Mouse (Mus musculus) hindbrain, embryonic 10.5 days (tissue): ENCODE measurements around the gene E330017A01Rik. TPM values are rescaled to one million over a fixed set of nuclear protein-coding genes. Genes with fewer than 3 reads are reported as not detected.
"Not testable (repeated sequence)": the region's sequence is repeated elsewhere in the genome, so short reads cannot be mapped to it uniquely, and the experiment has no call there.

ENCODE experiments used
- DNase-seq: peaks from one replicate; pipeline ENCODE4 v3.0.0-alpha.2; 2017; ENCODE audit warnings: low spot score
- H3K27ac ChIP-seq: fragments of 300-500 bp; sonication (generic); 2 replicates; pipeline ENCODE4 v1.5.1; 2016; ENCODE audit warnings: mild to moderate bottlenecking, moderate library complexity
- H3K27me3 ChIP-seq: fragments of 300-500 bp; sonication (generic); 2 replicates; pipeline ENCODE4 v1.6.1; 2016; ENCODE audit warnings: mild to moderate bottlenecking; ENCODE audit not compliant: poor library complexity, insufficient read depth, severe bottlenecking
- H3K36me3 ChIP-seq: fragments of 300-500 bp; sonication (generic); 2 replicates; pipeline ENCODE4 v1.6.1; 2016; ENCODE audit warnings: mild to moderate bottlenecking, moderate library complexity
- H3K4me1 ChIP-seq: fragments of 300-500 bp; sonication (generic); replicated peaks from 2 replicates; pipeline ENCODE4 v1.6.1; 2016; ENCODE audit warnings: mild to moderate bottlenecking
- H3K4me3 ChIP-seq: fragments of 300-500 bp; sonication (generic); 2 replicates; pipeline ENCODE4 v1.5.1; 2016; ENCODE audit warnings: mild to moderate bottlenecking, moderate library complexity
- H3K9me3 ChIP-seq: fragments of 300-500 bp; sonication (generic); 2 replicates; pipeline ENCODE4 v1.6.1; 2016; ENCODE audit warnings: mild to moderate bottlenecking, moderate library complexity
- WGBS: fragments of 180-500 bp; shearing (Covaris S2); methylation state at CpG from one replicate; pipeline ENCODE4 v1.1.7; 2016; 5-methylcytosine and 5-hydroxymethylcytosine counted together
- polyA plus RNA-seq: library from polyadenylated mRNA; unstranded; fragments of >200 nt; fragmentation: Nextera tagmentation; extraction: Ambion mirVana; gene quantifications from 2 replicates; pipeline ENCODE4 v1.2.1, GENCODE M21; 2016

E330017A01Rik gene
- polyA plus RNA-seq, 1 experiment from 2014 or later, result not detected

DNA sequence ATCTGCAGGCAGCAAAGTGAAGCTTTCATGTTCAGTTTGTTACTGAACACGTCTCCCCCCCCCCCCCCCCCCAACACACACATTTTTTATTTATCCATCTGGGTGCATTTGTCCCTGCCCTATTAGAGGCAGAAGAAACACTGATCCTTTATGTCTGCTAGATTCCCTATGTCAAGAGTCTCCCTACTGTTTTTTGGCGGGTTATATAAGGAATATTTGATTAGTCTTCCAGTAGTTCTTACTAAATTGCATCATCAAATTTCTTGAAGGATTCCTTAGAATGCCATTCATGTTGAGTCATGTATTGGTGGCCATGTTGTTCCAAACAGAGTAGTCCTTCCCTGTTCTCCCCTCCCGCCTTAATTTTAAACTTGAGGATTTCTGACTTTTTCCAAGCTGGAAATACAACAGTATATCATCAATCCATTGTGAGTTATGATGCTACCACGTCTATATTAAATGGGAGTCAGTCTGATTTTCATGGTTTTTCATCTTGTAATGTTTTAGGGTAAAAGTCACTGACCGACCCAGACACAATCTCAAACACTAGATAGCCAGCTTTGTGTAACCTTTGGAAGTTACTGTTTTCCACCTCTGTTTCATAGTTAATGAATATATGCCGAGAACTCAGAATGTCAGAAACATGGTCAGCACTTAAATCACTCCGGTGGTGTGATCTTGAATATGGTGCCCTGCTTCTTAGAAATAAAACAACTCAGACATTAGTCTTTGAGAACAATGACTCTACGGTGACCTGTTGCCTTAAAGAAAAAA is 32.9 kb upstream of the E330017A01Rik start:
- Histone ChIP-seq H3K9me3 (no peaks in the 10 kb centered on the region), H3K27me3 (no peaks in the 10 kb centered on the region), H3K36me3 (peaks cover 32% of the 10 kb centered on the region), H3K4me3 (peak overlapping the region; percentile 94), H3K4me1 (peaks cover 13% of the 10 kb centered on the region; the same call in 1 of the 2 replicates), H3K27ac (peak overlapping the region; percentile 93; the same call in 1 of the 2 replicates)
- no peak for DNase-seq
- 74% methylated on average over 8 of the region's 8 CpGs for WGBS

GRCm38 (mm10) chr16:58670643-58671042 is 32.1 kb upstream of the E330017A01Rik start:
- DNase-seq, result no peak
- H3K4me1 ChIP-seq, result peaks cover 13% of the 10 kb centered on the region; the same call in 1 of the 2 replicates
- no peaks in the 10 kb centered on the region for H3K9me3 ChIP-seq
- peak overlapping the region; percentile 94 for H3K4me3 ChIP-seq
- H3K36me3 ChIP-seq, result peaks cover 25% of the 10 kb centered on the region
- peak overlapping the region; percentile 93 for H3K27ac ChIP-seq
- WGBS, result under 1% methylated on average over 25 of the region's 25 CpGs
- H3K27me3 ChIP-seq, result no peaks in the 10 kb centered on the region

DNA sequence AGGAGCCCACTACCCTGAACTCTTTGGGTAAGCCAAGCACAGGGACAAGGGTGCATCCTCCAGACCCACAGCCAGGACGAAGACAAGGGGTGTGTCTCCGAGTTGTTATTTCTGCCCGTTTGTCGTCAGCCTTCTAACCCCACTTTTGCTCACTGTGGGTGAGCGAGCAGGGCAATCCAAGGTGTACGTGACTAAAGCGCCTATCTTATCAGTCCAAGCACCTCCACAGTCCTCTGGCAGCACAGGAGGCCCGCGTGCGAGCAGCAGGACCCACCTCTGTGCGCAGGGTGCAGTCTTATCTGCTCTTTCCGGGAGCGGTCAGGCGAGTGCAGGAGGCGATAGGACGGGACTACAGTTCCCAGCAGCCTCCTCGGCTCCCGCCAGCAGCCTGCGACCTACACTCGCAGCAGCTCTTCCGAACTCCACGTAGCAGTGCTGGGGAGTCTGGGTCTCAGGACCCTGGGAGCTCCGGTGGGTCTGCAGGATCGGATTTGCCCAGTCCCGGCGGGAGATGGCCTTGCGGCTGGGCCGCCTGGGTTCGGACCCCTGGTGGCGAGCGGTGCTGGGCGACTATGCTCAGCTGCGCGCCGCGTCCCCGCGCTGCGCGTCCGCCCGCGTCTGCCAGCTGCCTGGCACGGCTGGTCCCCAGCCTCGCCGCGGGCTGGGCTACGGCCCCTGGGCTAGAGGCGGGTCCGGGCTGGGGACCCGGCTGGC is 31.5 kb upstream of the E330017A01Rik start, which contains the start of gene Cpox:
Gene Cpox (plus strand): TSS at position 376 of the 714 bp plus-strand sequence.
- peak within 1 kb of the TSS; percentile 94 for H3K4me3 ChIP-seq
- H3K27ac ChIP-seq, result peak within 1 kb of the TSS; percentile 93
- peak; percentile 84 for DNase-seq
- H3K27me3 ChIP-seq, result no peaks in the 10 kb centered on the region
- H3K4me1 ChIP-seq, result peaks cover 13% of the 10 kb centered on the region; the same call in 1 of the 2 replicates
- peaks cover 22% of the 10 kb centered on the region for H3K36me3 ChIP-seq
- no peaks in the 10 kb centered on the region for H3K9me3 ChIP-seq
- under 1% methylated on average over 51 of the region's 51 CpGs for WGBS

GRCm38 (mm10) chr16:58669264-58669663 is 30.7 kb upstream of the E330017A01Rik start:
- no peak for DNase-seq
- no peaks in the 10 kb centered on the region for H3K9me3 ChIP-seq
- H3K27ac ChIP-seq, result peak overlapping the region; percentile 93; the same call in 1 of the 2 replicates
- 68% methylated on average over 5 of the region's 5 CpGs for WGBS
- peaks cover 14% of the 10 kb centered on the region for H3K36me3 ChIP-seq
- no peaks in the 10 kb centered on the region for H3K27me3 ChIP-seq
- H3K4me3 ChIP-seq, result peak overlapping the region; percentile 94; the same call in 1 of the 2 replicates
- H3K4me1 ChIP-seq, result peaks cover 13% of the 10 kb centered on the region; the same call in 1 of the 2 replicates

GRCm38 (mm10) chr16:58668586-58668985 is 30.0 kb upstream of the E330017A01Rik start:
- Histone ChIP-seq H3K27ac (no peak overlapping the region), H3K4me3 (no peak overlapping the region), H3K27me3 (no peaks in the 10 kb centered on the region), H3K36me3 (peaks cover 7% of the 10 kb centered on the region), H3K4me1 (peaks cover 13% of the 10 kb centered on the region; the same call in 1 of the 2 replicates), H3K9me3 (no peaks in the 10 kb centered on the region)
- no peak for DNase-seq
- 89% methylated on average over 3 of the region's 3 CpGs for WGBS

- H3K4me3 ChIP-seq, H3K27ac ChIP-seq, H3K9me3 ChIP-seq, H3K36me3 ChIP-seq, DNase-seq, H3K27me3 ChIP-seq: not testable (repeated sequence)
- peaks cover 13% of the 10 kb centered on the region; the same call in 1 of the 2 replicates for H3K4me1 ChIP-seq
- WGBS, result 80% methylated on average over 3 of the region's 3 CpGs
These were observed 28.1 kb upstream of the E330017A01Rik start for GRCm38 (mm10) chr16:58666681-58667080.

DNA sequence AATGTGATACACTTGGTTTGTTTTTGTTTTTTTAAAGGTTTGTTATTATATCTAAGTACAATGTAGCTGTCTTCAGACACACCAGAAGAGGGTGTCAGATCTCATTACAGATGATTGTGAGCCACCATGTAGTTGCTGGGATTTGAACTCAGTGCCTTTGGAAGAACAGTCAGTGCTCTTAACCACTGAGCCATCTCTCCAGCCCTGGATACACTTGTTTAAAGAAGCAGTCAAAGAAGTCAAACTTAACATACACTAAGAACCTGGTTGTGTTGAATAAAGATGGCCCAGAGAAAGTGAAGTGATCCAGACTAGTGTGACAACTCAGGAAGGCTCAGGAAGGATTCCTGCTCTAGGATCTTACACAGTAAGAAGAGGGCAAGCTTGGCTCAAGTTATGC is 26.6 kb upstream of the E330017A01Rik start:
- not testable (repeated sequence) for DNase-seq

GRCm38 (mm10) chr16:58663816-58664215 is 25.3 kb upstream of the E330017A01Rik start:
- Histone ChIP-seq H3K4me1 (no peaks in the 10 kb centered on the region), H3K27ac (no peak overlapping the region), H3K9me3 (no peaks in the 10 kb centered on the region), H3K36me3 (no peaks in the 10 kb centered on the region), H3K27me3 (no peaks in the 10 kb centered on the region), H3K4me3 (no peak overlapping the region)
- DNase-seq, result no peak
- WGBS, result 89% methylated on average over 2 of the region's 2 CpGs

More for the DNA sequence above, 26.6 kb upstream of the E330017A01Rik start:
- not testable (repeated sequence) for H3K27me3 ChIP-seq, H3K9me3 ChIP-seq, H3K36me3 ChIP-seq, H3K4me1 ChIP-seq, H3K4me3 ChIP-seq, H3K27ac ChIP-seq

- Histone ChIP-seq H3K4me1 (no peaks in the 10 kb centered on the region), H3K9me3 (no peaks in the 10 kb centered on the region), H3K27me3 (no peaks in the 10 kb centered on the region), H3K36me3 (no peaks in the 10 kb centered on the region), H3K4me3 (no peak overlapping the region), H3K27ac (no peak overlapping the region)
- 81% methylated on average over 5 of the region's 5 CpGs for WGBS
- DNase-seq, result no peak
These were observed 24.5 kb upstream of the E330017A01Rik start for GRCm38 (mm10) chr16:58663021-58663420.

DNA sequence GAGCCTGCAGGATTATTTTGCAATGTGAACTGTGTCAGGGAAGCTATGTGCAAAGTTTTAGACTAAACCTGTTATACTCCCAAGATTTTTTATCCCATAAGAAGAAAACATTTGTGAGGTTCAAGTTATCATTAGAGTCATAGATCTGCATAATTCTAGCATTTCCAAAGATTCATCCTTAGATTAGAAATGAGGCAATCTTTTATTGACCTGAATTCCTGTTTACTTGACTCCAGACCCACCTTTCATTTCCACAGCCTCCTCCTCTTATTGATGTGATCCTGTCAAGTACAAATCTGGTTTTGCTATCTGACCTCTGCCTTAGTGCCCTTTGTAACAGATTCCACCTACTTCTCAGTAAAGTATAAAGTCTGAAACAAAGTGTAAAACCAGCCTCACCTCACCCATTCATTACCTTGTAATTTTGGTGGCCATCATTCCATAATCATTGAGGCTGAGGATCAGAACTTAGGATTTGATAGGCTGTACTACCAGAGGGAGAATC is 23.8 kb upstream of the E330017A01Rik start:
- H3K27ac ChIP-seq, result no peak overlapping the region
- no peaks in the 10 kb centered on the region for H3K4me1 ChIP-seq
- DNase-seq, result no peak
- no peak overlapping the region for H3K4me3 ChIP-seq
- H3K27me3 ChIP-seq, result no peaks in the 10 kb centered on the region
- no peaks in the 10 kb centered on the region for H3K9me3 ChIP-seq
- H3K36me3 ChIP-seq, result no peaks in the 10 kb centered on the region

DNA sequence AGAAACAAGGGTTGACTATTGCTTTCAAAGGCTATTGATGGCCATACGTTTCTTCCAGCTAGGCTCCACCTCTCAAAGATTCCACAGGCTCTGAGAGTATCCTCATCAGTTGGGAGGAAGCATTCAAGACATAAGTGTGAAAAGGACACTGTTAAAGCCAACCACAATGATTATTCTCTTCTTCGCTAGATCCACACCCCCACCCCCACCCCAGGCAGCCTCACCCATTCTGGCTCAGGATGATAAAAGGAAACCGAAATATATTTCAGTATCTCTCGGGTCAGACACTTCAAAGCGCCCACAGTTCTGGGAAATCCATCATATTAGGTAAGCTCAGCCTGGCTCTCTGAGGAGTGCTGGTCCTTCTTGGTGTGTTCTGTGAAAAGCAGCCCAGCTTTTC is 23.3 kb upstream of the E330017A01Rik start:
- H3K4me1 ChIP-seq, result no peaks in the 10 kb centered on the region
- no peak overlapping the region for H3K4me3 ChIP-seq
- no peaks in the 10 kb centered on the region for H3K27me3 ChIP-seq
- 87% methylated on average over 5 of the region's 5 CpGs for WGBS
- H3K36me3 ChIP-seq, result no peaks in the 10 kb centered on the region
- 0 out of 2 replicates have a peak overlapping the region, but pooled peaks have one; percentile 16 for H3K27ac ChIP-seq
- DNase-seq, result no peak
- H3K9me3 ChIP-seq, result no peaks in the 10 kb centered on the region

DNA sequence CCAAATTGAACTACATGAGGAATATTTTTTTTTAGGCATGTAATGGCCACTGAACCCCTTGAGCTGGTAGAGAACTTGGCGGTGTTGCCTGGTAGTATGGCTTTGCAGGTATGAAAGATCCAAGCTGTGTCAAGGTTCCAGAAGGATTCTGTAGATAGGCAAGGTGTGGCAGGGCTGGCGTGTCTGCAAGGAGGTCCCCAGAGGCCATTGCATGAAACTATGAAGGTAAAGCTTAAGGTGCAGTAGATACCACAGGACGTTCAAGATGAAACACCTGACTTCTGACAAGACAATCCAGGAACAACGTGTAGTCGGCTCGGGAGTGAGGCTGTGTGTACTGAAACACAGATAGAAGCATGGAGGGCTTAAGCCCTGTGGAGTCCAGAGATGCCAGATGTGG is 20.1 kb upstream of the E330017A01Rik start:
- H3K4me3 ChIP-seq, result no peak overlapping the region
- no peak for DNase-seq

DNA sequence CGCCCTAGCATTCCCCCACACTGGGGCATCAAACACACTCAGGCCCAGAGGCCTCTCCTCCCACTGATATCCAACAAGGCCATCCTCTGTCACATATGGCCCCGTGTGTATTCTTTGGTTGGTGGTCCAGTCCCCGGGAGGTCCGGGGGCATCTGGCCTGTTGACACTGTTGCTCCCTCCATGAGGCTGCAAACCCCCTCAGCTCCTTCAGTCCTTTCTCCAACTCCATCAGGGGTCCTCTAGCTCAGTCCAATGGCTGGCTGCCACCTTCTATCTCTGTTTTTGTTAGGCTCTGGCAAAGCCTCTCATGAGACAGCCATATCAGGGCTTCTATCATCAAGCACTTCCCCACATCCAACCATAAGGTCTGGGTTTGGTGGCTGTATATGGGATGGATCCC is 18.0 kb upstream of the E330017A01Rik start:
- Histone ChIP-seq H3K9me3 (no peaks in the 10 kb centered on the region), H3K4me1 (no peaks in the 10 kb centered on the region), H3K27ac (no peak overlapping the region), H3K4me3 (no peak overlapping the region), H3K36me3 (no peaks in the 10 kb centered on the region), H3K27me3 (no peaks in the 10 kb centered on the region)
- DNase-seq, result no peak
- 81% methylated on average over 4 of the region's 4 CpGs for WGBS

More for the DNA sequence above, 20.1 kb upstream of the E330017A01Rik start:
- Histone ChIP-seq H3K4me1 (no peaks in the 10 kb centered on the region), H3K27ac (no peak overlapping the region), H3K9me3 (no peaks in the 10 kb centered on the region), H3K27me3 (no peaks in the 10 kb centered on the region), H3K36me3 (no peaks in the 10 kb centered on the region)
- WGBS, result 86% methylated on average over 6 of the region's 6 CpGs
